Mouse (Mus musculus): ENCODE data around the gene Lgals12. TPM values are rescaled to one million over a fixed set of nuclear protein-coding genes. Genes with fewer than 3 reads are reported as not detected.

Gene Lgals12
- polyA plus RNA-seq, 1 experiment from 2014 or later: 0.34 TPM

DNA sequence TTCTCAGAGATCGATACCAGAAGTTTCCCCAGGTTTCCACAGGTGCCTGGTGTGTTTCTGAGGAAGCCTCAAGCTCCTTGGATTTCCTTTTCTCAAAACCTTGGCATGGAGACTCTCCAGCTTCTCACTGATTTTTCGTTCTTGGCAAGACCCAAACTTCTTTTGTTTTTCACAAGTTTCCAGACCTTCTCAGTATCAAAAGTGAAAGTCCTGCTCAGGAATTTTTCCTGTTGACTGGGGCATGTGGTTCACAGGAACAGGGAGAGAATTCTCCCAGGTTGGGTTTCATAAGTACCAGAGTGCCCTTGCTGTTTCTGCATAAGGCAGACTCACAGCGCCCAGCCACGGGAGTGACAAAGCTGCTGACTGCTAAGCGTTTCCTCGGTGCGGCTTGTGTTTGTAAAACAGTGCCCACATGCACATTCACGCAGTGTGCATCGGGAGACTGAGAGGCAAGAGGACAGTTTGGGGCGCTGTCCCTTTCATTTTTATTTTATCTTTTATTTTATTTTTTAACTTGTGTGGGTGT is 44.3 kb downstream of the Lgals12 start:
- H3K4me3 ChIP-seq (ENCODE audit: control insufficient read depth in 1 of 2, insufficient read depth in 1 of 2, low read depth in 1 of 2, low read length in 2 of 2): no peak overlapping the region
- H3K9ac ChIP-seq (ENCODE audit: low read length): no peak overlapping the region
- peaks cover 5 to 8% of the 10 kb centered on the region in 2 experiments; a peak in 2 of 4 replicates for H3K4me1 ChIP-seq (ENCODE audit: control insufficient read depth in 2 of 2, insufficient read depth in 2 of 2, low read length in 2 of 2)
- H3K27me3 ChIP-seq (ENCODE audit: control insufficient read depth, insufficient read depth, low read length): no peaks in the 10 kb centered on the region
- no peak for ATAC-seq (ENCODE audit: insufficient number of reproducible peaks, insufficient read depth, low FRiP score, low read depth)
- WGBS: 80% methylated on average over 10 of the region's 10 CpGs
- peaks cover 9% of the 10 kb centered on the region for H3K36me3 ChIP-seq (ENCODE audit: control insufficient read depth, insufficient read depth, low read length)
- no peaks in the 10 kb centered on the region for H3K9me3 ChIP-seq (ENCODE audit: control insufficient read depth, low read length)
- H3K27ac ChIP-seq (replicated peaks in 1 of 2; ENCODE audit: control insufficient read depth in 1 of 2, insufficient read depth in 1 of 2, low read depth in 2 of 2, low read length in 2 of 2): no peak overlapping the region
- no peak overlapping the region for H3K4me2 ChIP-seq (ENCODE audit: low read length)

DNA sequence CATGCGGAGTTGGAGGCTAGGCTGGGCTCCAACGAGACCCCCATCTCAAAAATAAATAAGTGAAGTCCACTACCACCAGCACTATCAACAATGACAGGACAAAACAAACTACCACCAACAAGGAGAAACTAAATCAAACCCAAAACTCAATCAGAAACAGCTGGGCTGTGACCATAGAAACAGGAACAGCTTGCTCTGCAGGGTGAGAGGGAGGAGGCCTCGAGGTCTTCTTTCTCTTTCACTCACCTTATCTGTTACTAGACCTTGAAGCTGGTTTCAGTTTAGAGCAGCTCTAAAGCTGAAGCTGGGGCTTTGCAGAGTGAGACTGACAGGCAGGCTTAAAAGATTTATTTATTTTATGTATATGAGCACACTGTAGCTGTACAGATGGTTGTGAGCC is 45.5 kb downstream of the Lgals12 start:
- Histone ChIP-seq H3K27me3 (ENCODE audit: control insufficient read depth, insufficient read depth, low read length) (no peaks in the 10 kb centered on the region), H3K4me2 (ENCODE audit: low read length) (no peak overlapping the region), H3K4me1 (ENCODE audit: control insufficient read depth in 2 of 2, insufficient read depth in 2 of 2, low read length in 2 of 2) (peaks cover 5 to 8% of the 10 kb centered on the region in 2 experiments; a peak in 2 of 4 replicates), H3K27ac (replicated peaks in 1 of 2; ENCODE audit: control insufficient read depth in 1 of 2, insufficient read depth in 1 of 2, low read depth in 2 of 2, low read length in 2 of 2) (no peak overlapping the region), H3K9ac (ENCODE audit: low read length) (no peak overlapping the region), H3K36me3 (ENCODE audit: control insufficient read depth, insufficient read depth, low read length) (peaks cover 9% of the 10 kb centered on the region), H3K9me3 (ENCODE audit: control insufficient read depth, low read length) (no peaks in the 10 kb centered on the region), H3K4me3 (ENCODE audit: control insufficient read depth in 1 of 2, insufficient read depth in 1 of 2, low read depth in 1 of 2, low read length in 2 of 2) (no peak overlapping the region)
- ATAC-seq (ENCODE audit: insufficient number of reproducible peaks, insufficient read depth, low FRiP score, low read depth): no peak
- whole genome bisulfite sequencing: 70% methylated on average over 3 of the region's 3 CpGs

DNA sequence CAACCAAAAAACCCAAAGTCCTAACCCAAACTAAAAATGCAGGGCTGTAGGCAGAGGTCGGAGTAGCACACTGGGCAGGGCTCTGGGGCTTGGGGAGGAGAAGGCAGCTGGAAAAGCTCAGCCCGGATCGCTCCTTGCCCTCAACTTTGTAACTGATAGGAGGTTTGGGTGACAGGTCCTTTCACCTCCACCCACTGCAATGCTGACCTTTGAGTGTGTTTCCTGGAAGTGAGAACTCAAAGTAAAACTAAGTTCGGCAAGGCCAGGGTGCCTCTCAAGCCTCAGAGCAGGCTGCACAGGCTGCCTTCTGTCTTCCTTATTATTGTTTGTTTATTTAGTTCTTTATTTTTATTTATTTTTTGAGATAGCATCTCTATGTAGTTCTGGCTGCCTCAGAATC is 47.0 kb downstream of the Lgals12 start:
- H3K4me2 ChIP-seq (ENCODE audit: low read length): no peak overlapping the region
- H3K9me3 ChIP-seq (ENCODE audit: control insufficient read depth, low read length): no peaks in the 10 kb centered on the region
- WGBS: 36% methylated on average over 4 of the region's 4 CpGs
- no peaks in the 10 kb centered on the region for H3K27me3 ChIP-seq (ENCODE audit: control insufficient read depth, insufficient read depth, low read length)
- H3K36me3 ChIP-seq (ENCODE audit: control insufficient read depth, insufficient read depth, low read length): peaks cover 9% of the 10 kb centered on the region
- no peak overlapping the region for H3K27ac ChIP-seq (replicated peaks in 1 of 2; ENCODE audit: control insufficient read depth in 1 of 2, insufficient read depth in 1 of 2, low read depth in 2 of 2, low read length in 2 of 2)
- ATAC-seq (ENCODE audit: insufficient number of reproducible peaks, insufficient read depth, low FRiP score, low read depth): no peak
- H3K4me3 ChIP-seq (ENCODE audit: control insufficient read depth in 1 of 2, insufficient read depth in 1 of 2, low read depth in 1 of 2, low read length in 2 of 2): no peak overlapping the region
- no peak overlapping the region for H3K9ac ChIP-seq (ENCODE audit: low read length)
- peaks cover 5 to 8% of the 10 kb centered on the region in 2 experiments; a peak in 2 of 4 replicates for H3K4me1 ChIP-seq (ENCODE audit: control insufficient read depth in 2 of 2, insufficient read depth in 2 of 2, low read length in 2 of 2)

DNA sequence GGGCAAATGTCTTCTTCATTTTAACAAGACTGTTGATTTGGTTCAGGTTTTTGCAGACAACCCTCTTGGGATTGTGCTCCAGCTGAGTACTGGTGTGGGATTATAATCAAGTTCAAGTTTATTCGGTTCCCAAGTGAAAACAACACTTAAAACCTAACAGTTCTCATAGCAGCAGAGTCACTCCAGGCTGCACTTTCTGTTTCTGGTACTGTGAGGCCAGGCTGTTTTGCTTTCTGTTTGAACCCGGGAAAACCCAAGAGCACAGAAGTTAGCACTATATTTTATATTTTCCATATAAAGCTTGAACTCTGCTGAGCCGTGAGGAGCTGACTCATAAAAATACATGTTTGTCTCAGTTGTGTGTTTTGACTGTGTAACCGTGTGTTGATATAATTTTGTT is 48.3 kb downstream of the Lgals12 start:
- 68% methylated on average over 4 of the region's 4 CpGs for WGBS

DNA sequence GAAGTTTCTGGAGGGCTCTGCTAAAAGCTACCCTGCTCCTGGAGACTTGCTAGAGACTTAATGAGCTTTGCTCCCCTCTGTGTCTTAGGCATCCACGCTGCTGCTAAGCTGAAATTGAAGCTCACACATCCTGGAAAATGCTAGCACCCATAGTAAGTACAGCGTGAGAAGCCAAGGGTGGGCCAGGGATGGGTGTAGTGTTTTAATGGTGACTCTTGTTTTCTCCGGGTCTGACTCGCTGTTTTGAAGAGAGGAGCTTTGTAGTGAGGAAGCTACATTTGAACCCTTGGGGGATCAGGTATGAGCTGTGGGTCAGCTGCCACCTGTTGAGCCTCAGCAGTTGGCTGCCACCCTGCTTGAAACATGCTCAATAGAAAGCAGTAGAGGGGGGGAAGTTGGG is 49.1 kb downstream of the Lgals12 start:
- peaks cover 9% of the 10 kb centered on the region for H3K36me3 ChIP-seq (ENCODE audit: control insufficient read depth, insufficient read depth, low read length)
- H3K27ac ChIP-seq (replicated peaks in 1 of 2; ENCODE audit: control insufficient read depth in 1 of 2, insufficient read depth in 1 of 2, low read depth in 2 of 2, low read length in 2 of 2): peak overlapping the region; percentile 66 to 79
- peak overlapping the region; percentile 57 to 63 for H3K4me3 ChIP-seq (ENCODE audit: control insufficient read depth in 1 of 2, insufficient read depth in 1 of 2, low read depth in 1 of 2, low read length in 2 of 2)
- H3K9me3 ChIP-seq (ENCODE audit: control insufficient read depth, low read length): no peaks in the 10 kb centered on the region
- peak overlapping the region; percentile 82 for H3K4me2 ChIP-seq (ENCODE audit: low read length)
- peak overlapping the region; percentile 76 for H3K9ac ChIP-seq (ENCODE audit: low read length)
- WGBS: 6% methylated on average over 4 of the region's 4 CpGs
- no peak for ATAC-seq (ENCODE audit: insufficient number of reproducible peaks, insufficient read depth, low FRiP score, low read depth)
- H3K27me3 ChIP-seq (ENCODE audit: control insufficient read depth, insufficient read depth, low read length): no peaks in the 10 kb centered on the region
- peaks cover 5 to 11% of the 10 kb centered on the region in 2 experiments; a peak in 3 of 4 replicates for H3K4me1 ChIP-seq (ENCODE audit: control insufficient read depth in 2 of 2, insufficient read depth in 2 of 2, low read length in 2 of 2)

More for the DNA sequence above, 48.3 kb downstream of the Lgals12 start:
- Histone ChIP-seq H3K36me3 (ENCODE audit: control insufficient read depth, insufficient read depth, low read length) (peaks cover 9% of the 10 kb centered on the region), H3K4me1 (ENCODE audit: control insufficient read depth in 2 of 2, insufficient read depth in 2 of 2, low read length in 2 of 2) (peaks cover 5 to 8% of the 10 kb centered on the region in 2 experiments; a peak in 2 of 4 replicates), H3K27ac (replicated peaks in 1 of 2; ENCODE audit: control insufficient read depth in 1 of 2, insufficient read depth in 1 of 2, low read depth in 2 of 2, low read length in 2 of 2) (no peak overlapping the region), H3K4me2 (ENCODE audit: low read length) (peak overlapping the region; percentile 82), H3K4me3 (ENCODE audit: control insufficient read depth in 1 of 2, insufficient read depth in 1 of 2, low read depth in 1 of 2, low read length in 2 of 2) (peak overlapping the region; percentile 57 to 63), H3K9me3 (ENCODE audit: control insufficient read depth, low read length) (no peaks in the 10 kb centered on the region), H3K27me3 (ENCODE audit: control insufficient read depth, insufficient read depth, low read length) (no peaks in the 10 kb centered on the region), H3K9ac (ENCODE audit: low read length) (peak overlapping the region; percentile 76)
- no peak for ATAC-seq (ENCODE audit: insufficient number of reproducible peaks, insufficient read depth, low FRiP score, low read depth)

DNA sequence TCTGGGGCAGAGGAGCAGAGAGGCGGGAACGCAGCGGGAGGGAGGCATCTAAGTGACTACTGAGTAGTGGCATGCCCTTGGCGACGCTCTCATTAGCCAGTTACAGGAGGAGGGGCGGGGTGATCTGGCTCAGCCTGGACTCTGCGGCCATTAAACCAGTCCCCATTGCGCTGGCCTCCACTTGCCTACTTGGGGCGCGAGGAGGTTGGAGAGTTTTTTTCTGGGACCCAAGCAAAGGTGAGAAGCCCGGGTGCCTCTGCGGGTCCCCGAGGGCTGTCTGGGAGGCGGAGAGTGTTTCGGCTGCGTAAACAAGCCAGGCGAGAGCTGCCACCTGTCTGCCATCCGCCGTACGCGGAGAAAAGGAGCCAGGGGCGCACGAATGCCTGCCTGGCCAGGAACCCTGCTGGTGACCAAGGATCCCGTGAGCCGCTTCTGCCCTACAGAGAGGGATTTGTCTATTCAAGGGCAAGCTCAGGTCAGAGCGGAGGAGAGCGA is 49.6 kb downstream of the Lgals12 start, which contains the start of gene Pla2g16:
Gene Pla2g16 (plus strand): TSS at position 132 of the 495 bp plus-strand sequence.
- peak within 1 kb of the TSS; percentile 76 for H3K9ac ChIP-seq (ENCODE audit: low read length)
- H3K4me1 ChIP-seq (ENCODE audit: control insufficient read depth in 2 of 2, insufficient read depth in 2 of 2, low read length in 2 of 2): peaks cover 7 to 15% of the 10 kb centered on the region in 2 experiments
- WGBS: under 1% methylated on average over 27 of the region's 27 CpGs

DNA sequence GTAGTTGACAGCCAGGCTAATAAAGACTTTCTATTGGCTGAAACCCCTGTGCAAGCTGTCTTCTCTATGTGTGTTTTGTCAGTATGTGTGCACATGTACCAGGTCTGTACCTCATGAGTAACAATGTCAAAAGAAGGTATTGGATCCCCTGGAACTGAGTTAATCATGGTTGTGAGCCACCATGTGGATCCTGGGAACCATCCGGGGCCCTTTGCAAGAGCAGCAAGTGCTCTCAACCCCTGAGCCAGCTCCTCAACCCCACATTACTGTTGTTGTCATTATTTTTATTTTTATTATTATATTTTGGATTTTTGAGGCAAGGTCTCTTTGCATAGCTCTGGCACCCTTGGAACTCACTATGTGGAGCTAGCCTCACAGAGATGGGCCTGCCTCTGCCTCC is 50.4 kb downstream of the Lgals12 start:
- peaks cover 9% of the 10 kb centered on the region for H3K36me3 ChIP-seq (ENCODE audit: control insufficient read depth, insufficient read depth, low read length)

More for the DNA sequence above, 49.6 kb downstream of the Lgals12 start, which contains the start of gene Pla2g16:
- Histone ChIP-seq H3K27me3 (ENCODE audit: control insufficient read depth, insufficient read depth, low read length) (no peaks in the 10 kb centered on the region), H3K4me2 (ENCODE audit: low read length) (peak within 1 kb of the TSS; percentile 82), H3K9me3 (ENCODE audit: control insufficient read depth, low read length) (no peaks in the 10 kb centered on the region), H3K4me3 (ENCODE audit: control insufficient read depth in 1 of 2, insufficient read depth in 1 of 2, low read depth in 1 of 2, low read length in 2 of 2) (peak within 1 kb of the TSS; percentile 57 to 63), H3K36me3 (ENCODE audit: control insufficient read depth, insufficient read depth, low read length) (peaks cover 9% of the 10 kb centered on the region), H3K27ac (replicated peaks in 1 of 2; ENCODE audit: control insufficient read depth in 1 of 2, insufficient read depth in 1 of 2, low read depth in 2 of 2, low read length in 2 of 2) (peak within 1 kb of the TSS; percentile 66 to 79)
- ATAC-seq (ENCODE audit: insufficient number of reproducible peaks, insufficient read depth, low FRiP score, low read depth): peak; percentile 87

More for the DNA sequence above, 50.4 kb downstream of the Lgals12 start:
- no peaks in the 10 kb centered on the region for H3K27me3 ChIP-seq (ENCODE audit: control insufficient read depth, insufficient read depth, low read length)
- WGBS: 93% methylated on average over 1 of the region's 1 CpGs
- ATAC-seq (ENCODE audit: insufficient number of reproducible peaks, insufficient read depth, low FRiP score, low read depth): no peak
- no peaks in the 10 kb centered on the region for H3K9me3 ChIP-seq (ENCODE audit: control insufficient read depth, low read length)
- H3K4me3 ChIP-seq (ENCODE audit: control insufficient read depth in 1 of 2, insufficient read depth in 1 of 2, low read depth in 1 of 2, low read length in 2 of 2): no peak overlapping the region
- H3K27ac ChIP-seq (replicated peaks in 1 of 2; ENCODE audit: control insufficient read depth in 1 of 2, insufficient read depth in 1 of 2, low read depth in 2 of 2, low read length in 2 of 2): no peak overlapping the region
- H3K4me1 ChIP-seq (ENCODE audit: control insufficient read depth in 2 of 2, insufficient read depth in 2 of 2, low read length in 2 of 2): peaks cover 12 to 19% of the 10 kb centered on the region in 2 experiments
- H3K9ac ChIP-seq (ENCODE audit: low read length): no peak overlapping the region
- H3K4me2 ChIP-seq (ENCODE audit: low read length): no peak overlapping the region

Data from heart, embryonic 14.5 days (tissue).